Mouse (Mus musculus) MEL (cell line): Measurements from ENCODE around the gene Shf. TPM values are rescaled to one million over a fixed set of nuclear protein-coding genes. Genes with fewer than 3 reads are reported as not detected.
A peak's percentile ranks its signal among the peaks of the same experiment; 100 is the strongest.

Experiments
- DNase-seq: peaks from one replicate; pipeline ENCODE4 v3.0.0; 2011; ENCODE audit warnings: low read depth, low spot score
- H3K27ac ChIP-seq: 2 replicates; pipeline ENCODE4 v1.5.1; 2012; ENCODE audit warnings: low read depth, mild to moderate bottlenecking, control low read depth, low read length, moderate library complexity; ENCODE audit not compliant: control insufficient read depth
- H3K27me3 ChIP-seq, 2 experiments: fragments of 150-350 bp in 1 of 2; sonication (generic) in 1 of 2; 2 replicates each; pipeline ENCODE4 v1.6.1; 2012; ENCODE audit warnings: low read length in 2 of 2, mild to moderate bottlenecking in 2 of 2, improper control_type of control experiment in 1 of 2, moderate library complexity in 1 of 2; ENCODE audit not compliant: insufficient read depth in 2 of 2, control insufficient read depth in 1 of 2
- H3K36me3 ChIP-seq, 2 experiments: 2 replicates each; pipeline ENCODE4 v1.6.1; 2012 to 2014; ENCODE audit warnings: low read length in 2 of 2, improper control_type of control experiment in 1 of 2, inconsistent platforms in 1 of 2, mild to moderate bottlenecking in 1 of 2; ENCODE audit not compliant: insufficient read depth in 2 of 2, control insufficient read depth in 1 of 2
- H3K4me1 ChIP-seq, 2 experiments: fragments of 150-350 bp in 1 of 2; sonication (generic) in 1 of 2; 2 replicates each; pipeline ENCODE4 v1.6.1; 2012; ENCODE audit warnings: low read length in 2 of 2, improper control_type of control experiment in 1 of 2, mild to moderate bottlenecking in 1 of 2; ENCODE audit not compliant: insufficient read depth in 2 of 2, control insufficient read depth in 1 of 2
- H3K4me3 ChIP-seq, 2 experiments: fragments of 150-350 bp in 1 of 2; sonication (generic) in 1 of 2; 2 replicates each; pipeline ENCODE4 v1.5.1; 2012; ENCODE audit warnings: low read depth in 2 of 2, low read length in 2 of 2, mild to moderate bottlenecking in 2 of 2, moderate library complexity in 2 of 2, control low read depth in 1 of 2, improper control_type of control experiment in 1 of 2; ENCODE audit not compliant: control insufficient read depth in 1 of 2, insufficient read depth in 1 of 2
- H3K79me2 ChIP-seq: 2 replicates; pipeline ENCODE4 v1.6.1; 2012; ENCODE audit warnings: mild to moderate bottlenecking, low read length, moderate library complexity; ENCODE audit not compliant: control insufficient read depth, poor library complexity, insufficient read depth
- H3K9ac ChIP-seq: 2 replicates; pipeline ENCODE4 v1.6.1; 2012; ENCODE audit warnings: low read depth, mild to moderate bottlenecking, control low read depth, low read length, moderate library complexity; ENCODE audit not compliant: control insufficient read depth, poor library complexity, severe bottlenecking
- H3K9me3 ChIP-seq: fragments of 150-350 bp; sonication (generic); replicated peaks from 2 replicates; pipeline ENCODE4 v1.6.1; 2012; ENCODE audit warnings: mild to moderate bottlenecking, low read length, improper control_type of control experiment, moderate library complexity; ENCODE audit not compliant: insufficient read depth
- BHLHE40 ChIP-seq: IDR thresholded peaks from 2 replicates; pipeline ENCODE4 v1.6.1; 2012; ENCODE audit warnings: low read depth, mild to moderate bottlenecking, inconsistent platforms, low read length, improper control_type of control experiment, borderline replicate concordance
- CHD1 ChIP-seq: IDR thresholded peaks from 2 replicates; pipeline ENCODE4 v1.6.1; 2012; ENCODE audit warnings: low read depth, mild to moderate bottlenecking, inconsistent platforms, low read length, improper control_type of control experiment
- CHD2 ChIP-seq: IDR thresholded peaks from 2 replicates; pipeline ENCODE4 v1.6.1; 2011; ENCODE audit warnings: low read length, improper control_type of control experiment
- CTCF ChIP-seq, 3 experiments: IDR thresholded peaks in 2 of 3; conservative IDR thresholded peaks in 1 of 3; 2 replicates each; pipeline ENCODE4 v1.5.1; 2011 to 2012; ENCODE audit warnings: low read length in 3 of 3, low read depth in 2 of 3, mild to moderate bottlenecking in 2 of 3, improper control_type of control experiment in 1 of 3, inconsistent platforms in 1 of 3, mixed read lengths in 1 of 3, moderate library complexity in 1 of 3; ENCODE audit not compliant: control insufficient read depth in 1 of 3, insufficient read depth in 1 of 3, poor library complexity in 1 of 3, severe bottlenecking in 1 of 3
- ELF1 ChIP-seq: IDR thresholded peaks from 2 replicates; pipeline ENCODE4 v1.6.1; 2014; ENCODE audit warnings: low read depth, mild to moderate bottlenecking, inconsistent platforms, low read length, improper control_type of control experiment, moderate library complexity
- ETS1 ChIP-seq: IDR thresholded peaks from 2 replicates; pipeline ENCODE4 v1.6.1; 2012; ENCODE audit warnings: low read depth, mild to moderate bottlenecking, inconsistent platforms, low read length, improper control_type of control experiment, moderate library complexity
- GABPA ChIP-seq: IDR thresholded peaks from 2 replicates; pipeline ENCODE4 v1.6.1; 2012; ENCODE audit warnings: low read depth, mild to moderate bottlenecking, inconsistent platforms, low read length, improper control_type of control experiment, moderate library complexity
- GATA1 ChIP-seq: IDR thresholded peaks from 2 replicates; pipeline ENCODE4 v1.6.1; 2011; ENCODE audit warnings: low read depth, low read length, improper control_type of control experiment
- HCFC1 ChIP-seq: IDR thresholded peaks from 2 replicates; pipeline ENCODE4 v1.6.1; 2012; ENCODE audit warnings: low read depth, mild to moderate bottlenecking, inconsistent platforms, low read length, improper control_type of control experiment, moderate library complexity
- JUND ChIP-seq: IDR thresholded peaks from 2 replicates; pipeline ENCODE4 v1.6.1; 2011; ENCODE audit warnings: low read depth, mild to moderate bottlenecking, improper control_type of control experiment, low read length
- KAT2A ChIP-seq: conservative IDR thresholded peaks from 2 replicates; pipeline ENCODE4 v1.6.1; 2012; ENCODE audit warnings: low read depth, low read length, improper control_type of control experiment, inconsistent platforms
- MAFK ChIP-seq: IDR thresholded peaks from 2 replicates; pipeline ENCODE4 v1.6.1; 2011; ENCODE audit warnings: low read depth, mild to moderate bottlenecking, low read length, improper control_type of control experiment, borderline replicate concordance
- MAX ChIP-seq: IDR thresholded peaks from 2 replicates; pipeline ENCODE4 v1.6.1; 2011; ENCODE audit warnings: low read length, improper control_type of control experiment
- MAZ ChIP-seq: IDR thresholded peaks from 2 replicates; pipeline ENCODE4 v1.6.1; 2012; ENCODE audit warnings: low read depth, mild to moderate bottlenecking, inconsistent platforms, low read length, improper control_type of control experiment
- MEF2A ChIP-seq: IDR thresholded peaks from 2 replicates; pipeline ENCODE4 v1.6.1; 2014; ENCODE audit warnings: low read depth, mild to moderate bottlenecking, inconsistent platforms, low read length, improper control_type of control experiment; ENCODE audit not compliant: poor library complexity, insufficient replicate concordance, severe bottlenecking; ENCODE audit errors: extremely low read depth
- MXI1 ChIP-seq: IDR thresholded peaks from 2 replicates; pipeline ENCODE4 v1.6.1; 2011; ENCODE audit warnings: mild to moderate bottlenecking, low read depth, low read length, improper control_type of control experiment
- MYB ChIP-seq: IDR thresholded peaks from 2 replicates; pipeline ENCODE4 v1.6.1; 2011; ENCODE audit warnings: mild to moderate bottlenecking, low read depth, low read length, improper control_type of control experiment
- MYC ChIP-seq: IDR thresholded peaks from 2 replicates; pipeline ENCODE4 v1.6.1; 2011; ENCODE audit warnings: low read depth, mild to moderate bottlenecking, low read length, improper control_type of control experiment, moderate library complexity
- NELFE ChIP-seq: IDR thresholded peaks from 2 replicates; pipeline ENCODE4 v1.6.1; 2011; ENCODE audit warnings: low read depth, low read length, improper control_type of control experiment
- NRF1 ChIP-seq: IDR thresholded peaks from 2 replicates; pipeline ENCODE4 v1.6.1; 2014; ENCODE audit warnings: low read depth, mild to moderate bottlenecking, inconsistent platforms, low read length, improper control_type of control experiment, moderate library complexity; ENCODE audit not compliant: poor library complexity, insufficient read depth, severe bottlenecking
- POLR2A ChIP-seq, 2 experiments: IDR thresholded peaks; 2 replicates each; pipeline ENCODE4 v1.6.1; 2011 to 2012; ENCODE audit warnings: low read length in 2 of 2, mild to moderate bottlenecking in 2 of 2, control low read depth in 1 of 2, improper control_type of control experiment in 1 of 2, low read depth in 1 of 2, moderate library complexity in 1 of 2; ENCODE audit not compliant: control insufficient read depth in 1 of 2, insufficient read depth in 1 of 2, poor library complexity in 1 of 2
- POLR2AphosphoS2 ChIP-seq: IDR thresholded peaks from 2 replicates; pipeline ENCODE4 v1.6.1; 2011; ENCODE audit warnings: low read length, improper control_type of control experiment
- POLR2AphosphoS5 ChIP-seq: IDR thresholded peaks from 2 replicates; pipeline ENCODE4 v1.6.1; 2012; ENCODE audit warnings: low read depth, borderline replicate concordance, mild to moderate bottlenecking, inconsistent platforms, low read length, moderate library complexity, mixed read lengths
- RAD21 ChIP-seq: IDR thresholded peaks from 2 replicates; pipeline ENCODE4 v1.6.1; 2011; ENCODE audit warnings: mild to moderate bottlenecking, low read depth, low read length, improper control_type of control experiment
- RCOR1 ChIP-seq: IDR thresholded peaks from 2 replicates; pipeline ENCODE4 v1.6.1; 2012; ENCODE audit warnings: low read depth, mild to moderate bottlenecking, inconsistent platforms, low read length, improper control_type of control experiment
- SIN3A ChIP-seq: IDR thresholded peaks from 2 replicates; pipeline ENCODE4 v1.6.1; 2012; ENCODE audit warnings: low read length, improper control_type of control experiment, inconsistent platforms
- SMC3 ChIP-seq: IDR thresholded peaks from 2 replicates; pipeline ENCODE4 v1.6.1; 2011; ENCODE audit warnings: low read depth, low read length, improper control_type of control experiment
- TAL1 ChIP-seq: IDR thresholded peaks from 2 replicates; pipeline ENCODE4 v1.6.1; 2012; ENCODE audit warnings: mild to moderate bottlenecking, inconsistent platforms, low read length, moderate library complexity, mixed read lengths
- TBP ChIP-seq: IDR thresholded peaks from 2 replicates; pipeline ENCODE4 v1.8.0; 2011; ENCODE audit warnings: low read depth, low read length, improper control_type of control experiment
- TCF12 ChIP-seq: IDR thresholded peaks from 2 replicates; pipeline ENCODE4 v1.6.1; 2014; ENCODE audit warnings: low read depth, mild to moderate bottlenecking, inconsistent platforms, low read length, improper control_type of control experiment, moderate library complexity
- UBTF ChIP-seq: IDR thresholded peaks from 2 replicates; pipeline ENCODE4 v1.6.1; 2012; ENCODE audit warnings: low read depth, mild to moderate bottlenecking, inconsistent platforms, low read length, improper control_type of control experiment, moderate library complexity, borderline replicate concordance; ENCODE audit not compliant: insufficient read depth
- USF1 ChIP-seq: IDR thresholded peaks from 2 replicates; pipeline ENCODE4 v1.6.1; 2014; ENCODE audit warnings: low read depth, mild to moderate bottlenecking, inconsistent platforms, low read length, improper control_type of control experiment, moderate library complexity
- USF2 ChIP-seq, 2 experiments: IDR thresholded peaks; 2 replicates each; pipeline ENCODE4 v1.6.1; 2011 to 2012; ENCODE audit warnings: improper control_type of control experiment in 2 of 2, low read length in 2 of 2, borderline replicate concordance in 1 of 2, inconsistent platforms in 1 of 2, low read depth in 1 of 2, mild to moderate bottlenecking in 1 of 2; ENCODE audit not compliant: insufficient read depth in 1 of 2
- ZC3H11A ChIP-seq: IDR thresholded peaks from 2 replicates; pipeline ENCODE4 v1.6.1; 2012; ENCODE audit warnings: low read depth, mild to moderate bottlenecking, inconsistent platforms, low read length, improper control_type of control experiment
- ZKSCAN1 ChIP-seq: IDR thresholded peaks from 2 replicates; pipeline ENCODE4 v1.6.1; 2012; ENCODE audit warnings: low read depth, mild to moderate bottlenecking, inconsistent platforms, low read length, improper control_type of control experiment, moderate library complexity
- ZMIZ1 ChIP-seq: IDR thresholded peaks from 2 replicates; pipeline ENCODE4 v1.6.1; 2012; ENCODE audit warnings: low read depth, mild to moderate bottlenecking, inconsistent platforms, low read length, improper control_type of control experiment, moderate library complexity
- ZNF384 ChIP-seq: IDR thresholded peaks from 2 replicates; pipeline ENCODE4 v1.6.1; 2012; ENCODE audit warnings: low read depth, mild to moderate bottlenecking, inconsistent platforms, low read length, improper control_type of control experiment
- polyA plus RNA-seq, 2 experiments: library from polyadenylated mRNA; stranded (reverse) in 1 of 2; unstranded in 1 of 2; fragments of >175 nt in 1 of 2; fragments of >200 nt in 1 of 2; gene quantifications; 2 replicates each; pipeline versions ENCODE4 v1.2.1 to v1.2.4; 2012; ENCODE audit warnings: low replicate concordance in 2 of 2, low read depth in 1 of 2; ENCODE audit not compliant: insufficient read length in 2 of 2, insufficient read depth in 1 of 2, missing spikeins in 1 of 2
- total RNA-seq: library from RNA; depleted of rRNA; stranded (reverse); fragments of 300-350 nt; gene quantifications from 2 replicates; pipeline ENCODE4 v1.2.3, GENCODE M21; 2012

Gene Shf
- total and polyA plus RNA-seq, 3 experiments: 4.3 to 9.7 TPM; not detected in 1

- no peaks in the 10 kb centered on the region for H3K4me1 ChIP-seq
- DNase-seq: peak; percentile 88
- TF ChIP-seq GATA1 (no peak), TBP (no peak), TAL1 (no peak), UBTF (no peak), ZMIZ1 (no peak), SIN3A (peak; percentile 38; the same call in 1 of the 2 replicates), TCF12 (no peak), RCOR1 (no peak), MXI1 (peak; percentile 65), RAD21 (peak; percentile 79), CTCF (IDR thresholded peaks at IDR 0.05 in 2 of 3, conservative IDR thresholded peaks at IDR 0.05 in 1 of 3; ENCODE audit: control insufficient read depth in 1 of 3, insufficient read depth in 1 of 3, low read depth in 2 of 3, low read length in 3 of 3, poor library complexity in 1 of 3, severe bottlenecking in 1 of 3) (peak; percentile 74 to 92 (median 81)), CHD2 (no peak), POLR2AphosphoS5 (no peak), NELFE (no peak), SMC3 (peak; percentile 91), CHD1 (no peak), MYB (no peak), HCFC1 (no peak), GABPA (no peak), MAFK (no peak), USF2 (IDR thresholded peaks at IDR 0.05; ENCODE audit: borderline replicate concordance in 1 of 2, insufficient read depth in 1 of 2, low read depth in 1 of 2, low read length in 2 of 2) (no peak), ELF1 (peak; percentile 44; the same call in 1 of the 2 replicates), NRF1 (no peak), USF1 (no peak), ZNF384 (no peak), MYC (peak; percentile 78), ETS1 (no peak), MEF2A (no peak), POLR2A (IDR thresholded peaks at IDR 0.05; ENCODE audit: control insufficient read depth in 1 of 2, insufficient read depth in 1 of 2, low read depth in 1 of 2, low read length in 2 of 2, poor library complexity in 1 of 2) (no peak), JUND (no peak), ZKSCAN1 (peak; percentile 72; the same call in 1 of the 2 replicates), MAX (peak; percentile 45; the same call in 1 of the 2 replicates), POLR2AphosphoS2 (no peak), KAT2A (no peak), BHLHE40 (no peak), MAZ (0 out of 2 replicates have a peak, but pooled peaks have one; percentile 31), ZC3H11A (peak; percentile 84)
Measured at GRCm38 (mm10) chr2:122302574-122303241, 66.3 kb downstream of the Shf start.

More at GRCm38 (mm10) chr2:122302574-122303241, 66.3 kb downstream of the Shf start:
- Histone ChIP-seq H3K27ac (no peak overlapping the region), H3K9me3 (no peaks in the 10 kb centered on the region), H3K27me3 (peaks cover 0 to 3% of the 10 kb centered on the region in 2 experiments; a peak in 2 of 4 replicates), H3K79me2 (no peaks in the 10 kb centered on the region), H3K36me3 (no peaks in the 10 kb centered on the region), H3K4me3 (no peak overlapping the region), H3K9ac (no peak overlapping the region)
